Mouse (Mus musculus) lung, postnatal 36 days (tissue): ENCODE measurements around the gene Slc12a8.
A peak's percentile ranks its signal among the peaks of the same experiment; 100 is the strongest.

ENCODE experiments used
- DNase-seq: peaks from one replicate; pipeline ENCODE4 v3.0.0; 2022; ENCODE audit warnings: mixed read lengths

Gene Slc12a8

DNA sequence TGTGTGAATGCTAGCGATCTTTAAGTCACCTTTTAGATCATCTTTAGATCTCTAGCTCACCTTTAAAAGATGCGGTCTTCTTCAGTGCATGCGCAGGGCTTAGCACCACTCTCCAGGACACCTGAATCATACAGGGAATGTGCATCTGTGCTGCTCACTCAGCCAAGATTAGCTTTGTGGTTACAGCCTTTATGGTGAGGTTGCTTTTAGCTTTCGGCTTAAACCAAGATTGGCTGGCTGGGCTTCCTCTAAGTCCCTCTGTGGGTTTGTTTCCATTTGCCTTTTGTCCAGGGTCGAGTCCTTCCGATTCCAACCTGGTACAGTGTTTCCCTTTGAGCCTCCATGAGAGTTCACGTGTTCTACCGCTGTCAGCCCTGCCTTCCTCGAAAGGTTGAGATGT lies 187.2 kb downstream of the Slc12a8 start:
- no peak for DNase-seq

- peak; percentile 26 for DNase-seq
Observed at GRCm38 (mm10) chr16:33705258-33705657, 188.1 kb downstream of the Slc12a8 start.

- no peak for DNase-seq
Observed at GRCm38 (mm10) chr16:33706111-33706890, 189.2 kb downstream of the Slc12a8 start.

- peak; percentile 65 for DNase-seq
Observed at GRCm38 (mm10) chr16:33708031-33708430, 190.9 kb downstream of the Slc12a8 start.

DNA sequence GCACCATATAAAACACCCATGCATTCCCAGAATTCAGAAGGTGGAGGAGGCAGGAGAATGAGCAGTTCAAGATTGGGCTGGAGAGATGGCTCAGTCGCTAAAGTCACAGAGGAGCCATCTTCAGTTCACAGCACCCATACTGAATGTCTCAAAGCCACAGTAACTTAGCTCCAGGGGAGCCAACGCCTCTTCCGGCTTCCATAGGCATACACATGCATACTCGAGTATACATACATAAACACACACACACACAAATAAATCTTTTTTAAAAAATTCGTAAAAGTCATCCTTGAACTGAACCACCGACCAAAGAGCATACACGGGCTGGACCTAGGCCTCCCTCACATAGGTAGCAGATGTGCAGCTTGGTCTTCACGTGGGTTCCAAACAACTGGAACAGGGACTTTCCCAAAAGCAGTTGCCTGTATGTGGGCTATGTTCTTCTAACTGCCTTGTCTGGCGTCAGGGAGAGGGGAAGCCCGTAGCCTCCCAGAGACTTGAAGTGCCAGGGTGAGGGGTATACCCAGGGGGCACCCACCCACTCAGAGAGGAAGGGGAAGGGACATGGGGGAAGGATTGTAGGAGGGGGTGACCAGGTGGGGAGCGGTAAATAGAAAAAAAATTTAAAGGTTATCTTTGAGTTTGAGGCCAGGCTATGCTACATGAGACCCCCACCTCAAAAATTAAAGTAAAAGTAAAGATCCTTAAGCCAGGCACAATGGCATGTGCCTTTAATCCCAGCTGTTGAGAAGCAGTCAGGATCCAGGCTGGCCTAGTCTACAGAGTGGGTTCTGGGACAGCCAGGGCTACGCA lies 191.7 kb downstream of the Slc12a8 start:
- DNase-seq: no peak
